Mouse (Mus musculus): ENCODE data around the gene Myo10.

DNA sequence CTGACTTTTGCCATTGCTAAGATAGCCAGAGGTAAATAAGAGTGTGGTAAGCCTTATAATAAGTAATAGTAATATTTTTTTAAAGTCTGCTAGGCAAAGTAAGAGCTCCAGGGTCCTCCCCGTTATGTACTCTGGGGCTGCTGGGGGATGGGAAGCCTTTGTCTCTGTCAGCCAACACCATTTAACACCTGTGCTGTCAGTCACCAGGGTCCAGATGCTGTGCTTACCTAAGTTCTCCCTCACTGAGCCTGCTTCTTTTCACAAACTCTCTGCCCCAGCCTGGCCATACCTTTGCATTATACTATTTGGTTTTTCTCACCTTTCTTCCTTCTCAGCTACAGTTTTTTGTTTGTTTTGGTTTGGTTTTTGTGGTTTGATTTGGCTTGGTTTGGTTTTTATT is 175.6 kb downstream of the Myo10 start:
- TF ChIP-seq POLR2A (IDR thresholded peaks at IDR 0.05; ENCODE audit: extremely low read depth, insufficient read depth, low read length), result no peak
- no peak for TF ChIP-seq CTCF (IDR thresholded peaks at IDR 0.05; ENCODE audit: extremely low read depth, insufficient read depth, low read length)

Data from cortical plate, adult 2 months (tissue).